Mouse (Mus musculus): ENCODE measurements around the gene Syna.

Gene Syna

GRCm38 (mm10) chr5:134530830-134531229 is 29.1 kb downstream of the Syna start:
- DNase-seq (ENCODE audit: low read depth), result no peak

- DNase-seq (ENCODE audit: low read depth), result no peak
These were observed 31.5 kb downstream of the Syna start for GRCm38 (mm10) chr5:134528488-134528887.

DNA sequence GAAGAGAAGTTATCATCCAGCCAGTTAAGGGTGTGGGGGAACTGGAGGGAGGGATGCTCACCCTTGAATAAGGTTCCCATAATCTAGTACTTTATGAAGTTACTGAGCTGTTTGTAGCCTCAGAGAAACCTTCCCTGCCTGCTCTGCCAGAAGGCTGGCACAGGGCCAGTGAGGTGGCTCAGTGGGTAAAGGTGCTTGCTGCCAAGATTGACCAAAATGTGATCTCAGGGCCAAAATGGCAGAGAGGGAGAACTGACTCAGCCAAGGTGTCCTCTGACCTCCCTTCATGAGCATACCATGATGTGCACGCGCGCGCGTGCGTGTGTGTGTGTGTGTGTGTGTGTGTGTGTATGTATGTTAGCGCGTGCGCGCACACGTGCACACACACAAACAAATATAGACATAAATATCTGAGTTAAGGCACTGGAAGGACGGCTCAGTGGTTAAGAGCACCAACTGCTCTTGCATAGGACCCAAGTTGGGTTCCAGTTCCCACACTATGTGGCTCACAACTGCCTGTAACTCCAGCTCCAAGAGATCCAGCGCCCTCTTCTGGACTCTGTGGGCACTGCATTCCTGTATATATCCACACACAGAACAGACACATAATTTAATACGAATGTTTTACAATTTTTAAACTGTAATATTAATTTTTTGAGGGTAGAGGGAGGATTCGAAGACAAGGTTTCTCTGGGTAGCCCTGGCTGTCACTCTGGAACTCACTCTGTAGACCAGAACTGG is 33.8 kb downstream of the Syna start:
- DNase-seq (ENCODE audit: low read depth), result peak; percentile 36

- DNase-seq (ENCODE audit: low read depth), result no peak
These were observed 36.2 kb downstream of the Syna start for GRCm38 (mm10) chr5:134523728-134524127.

GRCm38 (mm10) chr5:134522524-134522923 is 37.4 kb downstream of the Syna start:
- DNase-seq (ENCODE audit: low read depth), result no peak

GRCm38 (mm10) chr5:134521806-134522205 is 38.2 kb downstream of the Syna start:
- peak; percentile 93 for DNase-seq (ENCODE audit: low read depth)

DNA sequence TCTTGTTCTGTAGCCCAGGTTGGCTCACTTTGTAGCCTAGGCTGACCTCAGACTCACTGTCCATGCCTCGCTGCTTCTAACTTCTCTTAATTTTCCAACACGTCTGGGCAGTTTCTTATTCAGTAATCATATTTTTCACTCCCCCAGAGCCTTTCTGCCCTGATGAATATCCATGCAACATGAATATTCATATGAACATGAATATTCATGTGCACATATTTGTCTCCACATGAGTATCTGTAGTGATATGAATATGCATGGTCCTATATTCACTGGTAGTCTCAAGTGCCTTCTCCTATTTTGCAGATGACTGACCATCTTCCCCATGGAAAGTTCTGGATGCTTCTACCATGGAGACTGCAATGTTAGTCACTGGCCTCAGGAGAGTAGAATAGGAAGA is 38.8 kb downstream of the Syna start:
- no peak for DNase-seq (ENCODE audit: low read depth)

DNA sequence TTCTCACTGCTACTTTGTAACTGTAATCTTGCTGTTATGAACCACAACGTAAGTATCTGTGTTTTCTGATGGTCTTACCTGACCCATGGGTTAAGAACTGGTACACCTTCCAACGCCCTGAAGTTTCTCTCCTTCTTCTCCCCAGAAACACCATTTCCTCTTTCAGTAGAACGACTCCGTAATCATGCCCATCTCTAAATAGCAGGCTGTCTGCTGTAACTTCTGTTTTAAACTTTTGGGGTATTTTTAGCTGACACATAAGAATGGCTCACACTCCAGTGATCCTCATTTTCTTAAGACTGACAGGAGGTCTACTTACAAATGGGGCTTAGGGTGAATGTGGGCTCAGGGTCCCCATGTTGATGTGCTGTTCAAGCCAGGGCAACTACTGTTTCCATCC is 39.9 kb downstream of the Syna start:
- DNase-seq (ENCODE audit: low read depth), result no peak

GRCm38 (mm10) chr5:134519471-134519870 is 40.5 kb downstream of the Syna start:
- DNase-seq (ENCODE audit: low read depth), result no peak

DNA sequence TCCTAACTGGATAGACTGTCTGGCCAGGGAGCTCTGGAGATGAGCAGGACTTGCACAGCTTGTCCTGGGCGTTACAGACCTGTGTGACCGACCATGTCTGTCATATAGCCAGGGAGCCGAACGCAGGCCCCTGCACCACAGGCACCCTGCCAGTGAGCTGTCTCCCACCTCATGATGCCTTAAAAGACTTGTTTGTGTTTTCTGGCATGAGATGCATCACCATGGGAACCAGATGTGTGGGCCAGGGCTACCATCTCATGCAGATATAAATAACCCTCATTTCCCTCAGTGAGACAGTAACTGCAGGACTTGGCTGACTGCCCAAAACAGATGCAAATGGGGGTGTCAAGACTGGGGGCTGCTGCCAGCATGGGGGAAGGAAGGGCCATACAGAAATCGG is 47.9 kb downstream of the Syna start:
- no peak for DNase-seq (ENCODE audit: low read depth)

GRCm38 (mm10) chr5:134510266-134510665 is 49.7 kb downstream of the Syna start:
- DNase-seq (ENCODE audit: low read depth), result no peak

DNA sequence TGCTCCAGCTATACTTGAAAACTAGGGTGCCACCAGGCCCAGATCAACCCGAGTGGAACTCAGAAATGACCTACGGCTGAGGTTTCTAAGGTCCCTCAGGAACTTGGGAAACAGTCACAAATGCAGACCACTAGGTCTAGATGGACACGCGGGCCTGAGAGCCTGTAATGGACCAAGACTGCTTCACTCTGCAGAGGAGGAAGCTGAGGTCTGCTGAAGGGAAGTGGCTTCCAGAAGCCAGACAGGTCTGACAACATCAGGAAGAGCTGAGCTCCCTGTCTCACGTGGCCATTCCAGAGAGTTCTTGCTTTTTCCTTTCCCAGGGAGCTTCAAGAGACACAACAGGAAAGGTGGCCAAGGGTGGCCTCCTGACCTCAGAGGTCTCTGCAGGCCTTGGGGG is 51.0 kb downstream of the Syna start:
- peak; percentile 47 for DNase-seq (ENCODE audit: low read depth)
